Mouse (Mus musculus) left cerebral cortex, adult 9 months (tissue): ENCODE results near the gene Taok2.

ENCODE experiments used
- DNase-seq, 2 experiments: peaks; one replicate each; pipeline ENCODE4 v3.0.0; 2022; ENCODE audit warnings: low spot score in 2 of 2

Gene Taok2

DNA sequence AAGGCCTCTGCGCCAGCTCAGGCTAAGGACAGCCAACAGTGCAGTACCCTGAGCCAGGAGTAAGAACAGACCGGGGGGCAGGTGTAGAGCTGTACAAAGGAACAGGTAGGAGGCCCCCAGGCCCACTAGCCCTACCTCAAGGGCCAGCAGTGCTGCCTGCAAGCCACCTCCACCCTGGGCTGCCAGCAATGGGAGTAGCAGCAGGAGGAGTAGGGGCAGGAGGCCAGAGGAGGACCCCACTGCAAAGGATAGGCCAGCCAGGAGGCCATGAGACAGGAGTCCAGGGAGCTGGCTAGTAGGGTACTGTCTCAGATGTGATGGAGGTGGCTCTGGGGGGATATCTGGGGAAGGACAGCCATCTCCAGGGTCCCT is 14.0 kb downstream of the Taok2 start:
- no peak for DNase-seq

DNA sequence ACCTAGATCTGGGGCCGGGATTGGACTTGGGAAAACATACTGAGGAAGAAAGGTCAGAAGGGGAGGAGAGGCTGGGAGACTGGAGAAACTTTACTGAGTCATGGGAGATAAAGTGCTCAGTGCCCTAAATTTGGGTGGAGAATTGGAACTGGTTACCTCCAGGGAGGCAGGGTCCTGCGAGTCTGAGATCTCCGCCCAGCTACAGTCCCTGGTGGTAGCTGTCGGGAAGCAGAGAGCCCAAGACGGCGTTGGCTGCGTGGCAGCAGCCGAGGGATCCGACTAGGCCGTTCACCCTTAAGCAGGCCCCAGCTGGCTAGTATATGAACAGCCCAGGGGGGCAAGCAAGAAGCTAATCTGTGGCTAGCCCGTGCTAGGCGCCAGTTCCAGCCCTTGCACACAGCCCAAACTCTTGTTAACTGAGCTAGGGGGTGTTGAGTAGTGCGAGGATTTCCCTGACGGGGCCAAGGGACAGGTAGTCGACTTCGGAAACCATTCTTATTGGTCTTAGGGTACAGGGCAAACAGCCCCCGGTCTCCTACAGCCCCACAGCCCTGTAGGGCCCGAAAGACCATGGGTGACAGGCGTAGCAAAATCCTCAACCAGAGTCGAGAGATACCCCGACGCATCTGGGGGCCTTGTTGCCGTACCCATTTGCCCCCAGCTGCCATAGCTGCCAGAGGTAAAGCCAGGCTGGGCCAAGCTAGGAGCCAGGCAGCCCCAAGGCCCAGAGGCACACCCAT is 14.6 kb downstream of the Taok2 start:
- no peak for DNase-seq

DNA sequence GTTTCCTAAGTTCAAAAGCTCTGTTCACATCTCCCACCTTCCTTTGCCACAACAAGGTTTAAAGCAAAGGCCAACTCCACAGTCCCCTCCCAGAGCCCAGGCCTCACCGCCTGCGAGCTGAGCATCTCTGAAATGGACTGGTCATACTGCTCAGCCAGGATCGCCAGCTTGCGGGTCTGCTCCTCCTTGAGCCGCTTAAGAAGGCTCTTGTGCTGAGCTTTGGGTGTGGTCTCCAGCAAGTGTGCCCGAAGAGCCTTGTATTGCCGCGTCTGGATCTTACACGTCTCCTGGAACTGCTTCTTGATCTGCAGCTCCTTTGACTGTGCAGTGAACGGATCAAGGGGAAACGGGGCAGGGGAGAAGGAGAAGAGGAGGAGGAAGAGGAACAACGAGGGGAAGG is 16.5 kb downstream of the Taok2 start:
- no peak for DNase-seq

DNA sequence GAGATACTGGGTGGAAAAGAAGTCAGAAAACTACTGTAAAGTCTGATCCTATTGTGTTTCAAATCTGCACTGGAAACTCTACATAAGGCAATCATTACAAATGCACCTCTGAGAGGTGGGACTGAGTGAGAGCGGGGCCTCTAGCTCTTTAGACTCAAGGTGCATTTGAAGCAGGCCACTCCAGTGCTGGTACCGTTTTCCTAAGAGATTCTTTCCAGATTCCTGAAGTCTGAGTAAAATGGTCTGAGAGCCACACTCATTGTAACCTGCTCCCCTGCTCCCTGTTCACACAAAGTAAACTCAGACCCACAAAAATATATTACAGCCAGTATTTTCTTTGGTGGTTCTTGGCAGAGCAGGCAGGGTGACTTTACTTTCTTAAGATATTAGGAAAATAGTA is 17.0 kb downstream of the Taok2 start:
- no peak for DNase-seq

DNA sequence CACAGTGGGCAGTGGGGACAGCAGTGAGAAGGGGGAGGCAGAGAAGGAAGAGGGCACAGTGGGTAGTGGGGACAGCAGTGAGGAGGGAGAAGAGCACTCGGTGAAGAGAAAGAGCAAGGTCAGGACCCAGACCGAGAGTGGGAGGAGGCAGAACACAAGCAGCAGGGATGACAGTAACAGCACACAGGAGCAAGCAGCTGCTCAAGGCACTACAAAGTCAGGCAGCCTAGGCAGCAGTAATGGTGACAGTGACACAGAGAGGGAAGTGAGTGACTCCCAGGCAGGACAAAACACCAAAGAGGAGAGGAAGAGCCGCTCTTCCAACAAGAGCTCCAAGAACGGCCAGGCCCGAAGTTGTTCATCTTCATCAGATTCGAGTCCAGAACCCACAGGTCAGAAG is 20.7 kb downstream of the Taok2 start:
- DNase-seq = no peak

DNA sequence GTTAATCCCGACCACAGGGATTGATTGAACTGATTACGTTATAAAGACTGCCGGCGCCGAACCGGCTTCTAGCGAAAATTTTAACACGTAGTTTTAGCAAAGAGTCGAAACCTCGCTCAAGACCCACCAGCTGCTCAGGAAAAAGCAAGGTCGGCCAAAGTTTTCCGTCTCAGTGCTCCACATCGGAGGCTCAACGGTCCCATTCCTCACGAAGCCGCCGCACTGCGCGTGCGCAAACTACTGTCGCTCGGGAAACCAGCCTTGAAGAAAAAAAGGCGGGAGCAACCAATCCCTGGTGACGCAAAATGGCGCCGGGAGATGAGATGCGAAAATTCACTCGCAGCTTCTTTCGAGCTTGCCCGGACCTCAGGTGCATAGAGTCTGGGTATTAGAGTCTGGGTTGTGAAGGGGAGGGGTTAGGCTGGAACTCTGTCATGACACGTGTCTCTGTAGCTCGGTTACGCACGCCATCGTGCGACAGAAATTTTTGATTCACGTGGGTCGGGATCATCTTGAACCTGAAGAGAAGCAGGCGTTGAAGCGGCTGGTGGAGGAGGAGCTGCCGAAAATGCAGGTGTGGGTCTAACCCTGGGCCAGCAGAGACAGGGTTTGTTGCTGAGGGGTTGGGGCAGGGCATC is 22.2 kb downstream of the Taok2 start, which contains the start of gene Ino80e:
Gene Ino80e, minus strand, starts transcription at position 231 of the 638 bp plus-strand sequence.
- DNase-seq = peak; percentile 88 to 96

DNA sequence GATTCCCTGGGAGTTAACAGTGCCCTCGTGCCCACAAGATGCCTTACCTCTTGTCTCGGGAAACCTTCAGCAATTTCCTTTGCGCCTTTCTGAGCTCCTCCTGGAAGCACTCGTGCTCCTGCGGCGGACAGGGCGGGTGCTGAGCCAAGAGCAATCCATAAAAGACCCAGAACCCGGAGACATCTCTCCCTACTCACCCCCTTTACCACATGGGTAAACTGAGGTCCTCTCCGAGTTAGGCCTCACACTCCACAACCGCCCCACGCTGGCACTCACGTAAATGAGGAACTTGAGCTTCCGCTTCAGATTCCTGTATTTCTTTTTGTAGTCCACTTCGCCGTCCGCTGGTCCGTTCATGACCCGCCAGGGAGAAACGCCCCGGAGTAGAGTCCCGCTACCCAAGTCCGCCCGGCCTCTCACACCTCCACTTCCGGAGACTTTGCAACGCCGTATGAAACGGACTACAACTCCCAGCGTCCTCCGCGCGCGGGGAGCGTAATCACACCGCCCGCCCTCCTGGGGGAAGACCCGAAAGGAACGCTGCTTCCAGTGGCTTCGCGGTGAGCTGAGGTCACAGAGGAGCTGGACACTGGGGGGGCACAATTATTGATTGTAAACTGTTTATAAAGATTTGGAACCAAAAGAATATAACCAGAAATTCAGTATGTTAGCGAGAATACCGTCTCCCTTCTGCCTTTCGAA is 22.9 kb downstream of the Taok2 start, which contains the start of gene Hirip3:
Gene Hirip3, plus strand, starts transcription at position 544 of the 702 bp plus-strand sequence.
- DNase-seq = peak; percentile 81 to 93

DNA sequence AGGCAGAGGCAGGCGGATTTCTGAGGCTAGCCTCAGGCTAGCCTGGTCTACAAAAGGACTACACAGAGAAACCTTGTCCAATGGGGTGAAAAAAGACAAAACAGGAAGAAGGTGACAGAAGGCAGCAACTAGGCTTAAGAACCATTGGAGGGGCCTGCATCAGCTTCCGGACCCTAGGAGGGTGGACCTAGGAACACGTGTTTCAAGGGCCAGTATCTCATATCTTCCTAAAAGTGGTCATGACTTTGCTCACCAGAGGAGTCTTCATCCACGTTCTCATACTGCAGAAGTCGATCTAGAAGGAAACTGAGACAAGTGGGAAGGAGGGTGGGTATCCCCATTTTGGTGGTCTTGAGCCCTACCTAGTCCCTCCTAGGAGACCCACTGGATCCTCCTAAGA is 23.5 kb downstream of the Taok2 start:
- no peak for DNase-seq

DNA sequence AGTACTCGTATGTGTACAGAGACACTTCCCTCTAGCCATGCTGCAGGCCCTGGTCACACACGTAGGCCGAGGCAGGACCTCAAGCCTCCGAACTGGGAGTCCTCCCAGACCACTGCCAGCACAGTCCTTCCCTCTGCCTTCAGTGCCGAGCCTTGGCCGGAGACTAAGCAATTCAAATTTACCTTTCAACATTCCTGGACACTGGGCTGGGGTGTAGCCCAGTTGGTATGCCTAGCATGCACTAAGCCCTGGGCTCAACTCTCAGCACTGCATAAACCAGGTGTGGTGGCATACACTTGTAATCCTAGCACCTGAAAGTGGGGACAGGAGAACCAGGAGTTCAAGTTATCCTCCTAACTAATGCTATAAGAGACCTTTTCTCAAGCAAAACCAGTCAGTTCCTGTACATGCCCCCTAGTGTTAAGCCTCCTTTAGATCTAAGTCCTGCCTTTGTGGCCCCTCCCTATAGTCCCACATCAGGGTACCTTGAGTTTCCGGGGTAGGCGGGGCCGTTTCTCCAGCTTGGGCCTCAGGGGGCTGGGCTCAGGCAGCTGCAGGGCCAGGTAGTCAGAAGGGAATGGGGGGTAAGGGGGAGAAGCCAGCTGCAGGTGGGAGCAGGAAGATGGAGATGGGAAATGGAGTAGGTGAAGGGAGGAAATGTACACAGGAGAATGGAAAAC is 27.6 kb downstream of the Taok2 start:
- no peak for DNase-seq

DNA sequence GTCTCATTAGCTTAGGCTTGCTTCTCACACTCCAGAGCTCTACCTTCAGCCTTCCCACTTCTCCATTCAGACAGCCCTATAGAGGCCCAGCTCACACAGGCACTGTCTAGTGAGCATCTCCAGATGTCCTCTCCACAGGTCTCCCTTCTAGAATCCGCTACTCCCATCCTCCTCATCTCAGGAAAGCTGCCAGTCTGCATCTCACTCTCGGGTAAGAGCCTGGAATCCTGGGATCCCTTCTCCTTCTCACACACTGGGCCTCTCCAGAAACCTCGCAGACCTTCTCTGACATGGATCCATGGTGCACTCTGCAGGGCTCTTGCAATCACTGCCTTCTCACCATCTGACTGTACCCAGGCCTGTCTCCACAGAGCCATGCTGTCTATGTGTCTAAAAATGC is 28.9 kb downstream of the Taok2 start:
- DNase-seq = no peak

DNA sequence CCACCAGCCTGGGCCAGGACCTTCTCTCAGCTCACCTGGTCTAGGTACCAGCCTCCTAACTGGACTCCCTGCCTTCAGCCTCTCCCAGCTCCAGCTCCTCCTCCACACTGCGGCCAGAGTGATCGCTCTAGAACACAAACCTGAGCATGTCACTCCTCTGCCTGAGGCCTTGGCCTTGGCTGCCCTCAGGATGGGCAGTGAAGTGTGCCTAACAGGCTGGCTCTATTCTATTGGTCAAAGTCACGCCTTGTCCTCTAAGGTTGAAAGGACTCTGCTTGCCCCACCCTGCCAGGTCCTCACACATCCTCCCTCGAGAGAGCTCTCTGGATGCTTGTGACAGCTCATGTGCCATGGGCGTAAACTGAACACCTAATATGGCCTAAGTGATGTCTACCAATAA is 31.0 kb downstream of the Taok2 start:
- no peak for DNase-seq

DNA sequence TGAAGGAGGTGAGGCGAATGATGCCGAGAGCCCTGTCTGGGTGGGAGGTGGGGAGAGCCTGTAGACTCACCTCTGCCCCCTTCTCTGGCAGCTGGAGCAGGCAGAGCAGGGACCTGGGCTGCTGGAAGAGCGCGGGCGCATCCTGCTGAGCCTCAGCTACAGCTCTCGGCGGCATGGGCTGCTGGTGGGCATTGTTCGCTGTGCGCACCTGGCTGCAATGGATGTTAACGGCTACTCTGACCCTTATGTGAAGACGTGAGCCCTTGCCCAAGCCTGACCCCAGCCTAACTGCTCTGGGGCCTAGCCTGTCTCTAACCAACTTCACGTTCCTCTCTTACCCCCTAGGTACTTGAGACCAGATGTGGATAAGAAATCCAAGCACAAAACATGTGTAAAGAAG is 33.3 kb downstream of the Taok2 start:
- DNase-seq = no peak

DNA sequence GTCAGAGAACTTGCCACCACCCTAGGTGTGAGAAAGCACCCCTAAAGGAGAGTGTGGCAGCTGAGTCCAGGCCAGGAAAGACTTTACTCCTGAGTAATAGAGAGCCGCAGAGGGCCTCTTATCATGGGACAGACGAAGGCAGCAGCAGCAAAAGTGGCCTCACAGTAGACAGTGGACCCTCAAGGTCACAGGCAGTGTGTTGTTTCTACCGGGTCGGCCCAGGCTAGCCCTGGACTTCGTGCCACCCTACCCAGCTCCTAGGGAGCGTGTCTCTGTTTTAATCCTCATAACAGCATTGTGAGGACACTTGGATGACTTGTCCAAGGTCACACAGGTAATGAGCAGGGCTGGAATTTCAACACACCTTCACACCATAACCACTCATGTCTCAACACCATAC is 34.3 kb downstream of the Taok2 start:
- no peak for DNase-seq

DNA sequence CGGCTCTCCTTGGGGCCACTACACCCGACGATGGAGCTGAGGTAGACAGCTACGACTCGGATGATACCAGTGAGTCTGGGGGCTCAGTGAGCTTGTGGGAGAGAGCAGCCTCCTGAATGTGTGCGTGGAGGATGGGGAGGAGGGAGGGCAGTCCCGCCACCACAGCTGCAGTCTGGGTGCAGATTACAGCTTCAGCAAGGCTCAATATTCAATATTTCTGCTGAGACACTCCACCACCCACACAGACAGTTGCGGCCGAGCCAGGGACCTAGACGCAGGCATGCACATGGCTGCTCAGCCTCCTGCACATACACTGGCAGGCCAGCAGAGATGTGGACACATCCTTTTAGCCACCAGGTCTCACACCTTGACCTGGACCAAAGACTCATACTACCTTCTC is 35.7 kb downstream of the Taok2 start:
- peak in 1 of 2 experiments; percentile 72 for DNase-seq

DNA sequence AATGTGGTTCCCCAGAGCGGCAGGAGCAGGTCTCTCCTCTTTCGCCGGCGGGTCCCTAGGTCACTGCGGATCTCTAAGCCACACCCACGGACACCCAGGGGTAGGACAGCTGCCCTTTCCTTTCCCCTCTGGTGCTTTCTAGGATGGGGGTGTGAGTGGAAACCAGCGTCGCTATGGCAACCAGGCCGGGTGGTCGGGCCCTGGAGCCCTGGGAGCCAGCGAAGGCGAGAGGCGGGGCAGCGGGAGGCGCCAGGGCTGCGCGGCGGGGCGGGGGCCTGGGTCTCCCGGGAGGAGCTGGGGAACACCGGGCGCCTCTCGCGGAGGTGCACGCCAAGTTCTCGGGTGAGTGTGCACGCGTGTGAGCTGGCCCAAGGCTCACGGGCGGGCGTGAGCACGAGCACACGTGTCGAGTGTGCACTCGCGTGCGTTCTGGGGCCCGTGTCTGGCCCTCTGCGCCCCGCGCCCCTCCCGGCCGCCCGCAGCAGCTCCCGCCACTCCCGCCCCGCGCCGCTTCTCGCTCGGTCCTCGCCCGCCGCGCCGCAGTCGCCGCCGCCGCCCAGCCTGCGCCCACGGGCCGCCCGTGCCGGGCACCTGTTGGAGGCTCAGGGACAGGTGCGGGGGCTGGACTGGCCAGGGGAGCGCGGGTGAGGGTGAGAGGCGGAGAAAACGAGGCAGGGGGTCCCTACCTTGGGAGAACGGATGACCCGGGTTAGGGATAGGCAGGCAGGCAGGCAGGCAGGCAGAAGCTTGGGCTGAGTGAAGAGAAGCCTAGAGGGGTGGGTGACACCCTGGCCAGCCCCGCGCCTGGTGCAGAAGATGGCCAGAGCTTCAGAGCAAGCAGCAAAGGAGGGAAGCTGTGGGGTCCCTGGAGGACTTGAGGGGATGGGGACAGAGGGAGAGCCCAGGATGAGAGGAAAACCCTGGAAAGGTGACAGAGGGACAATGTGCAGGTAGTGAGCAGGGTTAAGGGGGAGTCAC is 36.8 kb downstream of the Taok2 start:
- no peak for DNase-seq

DNA sequence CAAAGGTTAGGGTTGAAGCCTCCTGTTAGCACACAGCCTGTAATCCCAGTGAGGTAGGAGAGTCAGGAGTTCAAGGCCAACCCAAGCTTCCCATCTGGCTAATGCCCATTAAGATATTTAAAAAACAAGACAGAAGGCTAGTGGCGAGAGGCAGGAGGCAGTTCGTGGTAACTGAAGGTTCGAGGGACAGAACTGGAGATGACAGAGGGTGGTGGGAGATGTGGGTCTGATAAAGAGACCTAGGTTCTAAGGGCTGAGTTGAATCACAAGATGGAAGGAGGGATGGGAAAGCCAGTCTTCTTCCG is 37.4 kb downstream of the Taok2 start, which contains the start of gene Doc2a:
Gene Doc2a, plus strand, starts transcription at position 301 of the 305 bp plus-strand sequence.
- DNase-seq = no peak

DNA sequence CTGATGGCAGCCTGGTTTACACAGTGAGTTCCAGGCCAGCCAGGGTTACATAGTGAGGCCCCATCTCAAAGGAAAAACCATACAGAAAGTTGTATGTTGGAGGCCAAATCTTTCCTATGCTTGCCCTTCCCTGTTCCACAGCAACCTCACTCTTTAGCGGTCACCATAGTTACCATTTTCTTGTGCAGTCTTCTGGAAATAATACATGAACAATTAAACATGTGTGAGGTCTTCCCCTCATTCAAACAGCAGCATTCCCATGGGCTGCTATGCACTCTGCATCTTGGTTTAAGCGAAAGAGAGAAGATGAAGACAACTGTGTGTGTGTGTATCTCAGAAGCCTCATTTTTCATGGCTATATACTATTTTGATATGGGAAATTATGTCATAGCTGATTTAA is 39.0 kb downstream of the Taok2 start:
- DNase-seq = no peak

DNA sequence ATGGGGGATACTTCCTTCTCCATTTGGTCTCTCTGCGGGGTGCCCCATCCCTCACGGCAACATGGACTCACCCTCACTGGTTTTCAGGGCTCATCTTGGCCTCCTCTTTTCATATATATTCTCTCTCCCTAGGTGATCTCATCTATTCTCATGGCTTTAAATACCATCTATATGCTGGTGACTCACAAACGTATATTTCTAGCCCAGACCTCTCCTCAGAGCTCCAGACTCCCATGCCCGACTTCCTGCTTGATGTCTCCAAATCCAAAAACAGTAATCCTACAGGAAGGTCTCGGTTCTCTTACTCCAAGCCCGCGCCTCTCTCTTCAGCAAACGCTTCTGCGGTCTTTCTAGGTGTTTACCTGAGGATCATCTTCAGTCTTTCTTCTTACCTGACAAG is 41.2 kb downstream of the Taok2 start:
- no peak for DNase-seq

DNA sequence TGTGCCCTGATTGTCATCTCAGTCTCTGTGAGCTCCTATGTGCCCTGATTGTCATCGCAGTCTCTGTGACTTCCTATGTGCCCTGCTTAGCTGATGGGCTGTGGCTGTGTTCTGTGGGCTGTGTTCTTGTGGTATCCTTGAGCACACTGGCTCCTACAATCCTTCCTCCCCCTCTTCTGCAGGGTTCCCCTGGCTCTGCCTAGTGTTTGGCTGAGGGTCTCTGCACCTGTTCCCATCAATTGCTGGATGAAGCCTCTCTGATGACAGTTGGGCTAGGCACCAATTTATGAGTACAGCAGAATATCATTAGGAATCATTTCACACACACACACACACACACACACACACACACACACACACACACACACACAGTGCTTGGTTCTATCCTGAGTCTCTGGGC is 51.2 kb downstream of the Taok2 start:
- no peak for DNase-seq

DNA sequence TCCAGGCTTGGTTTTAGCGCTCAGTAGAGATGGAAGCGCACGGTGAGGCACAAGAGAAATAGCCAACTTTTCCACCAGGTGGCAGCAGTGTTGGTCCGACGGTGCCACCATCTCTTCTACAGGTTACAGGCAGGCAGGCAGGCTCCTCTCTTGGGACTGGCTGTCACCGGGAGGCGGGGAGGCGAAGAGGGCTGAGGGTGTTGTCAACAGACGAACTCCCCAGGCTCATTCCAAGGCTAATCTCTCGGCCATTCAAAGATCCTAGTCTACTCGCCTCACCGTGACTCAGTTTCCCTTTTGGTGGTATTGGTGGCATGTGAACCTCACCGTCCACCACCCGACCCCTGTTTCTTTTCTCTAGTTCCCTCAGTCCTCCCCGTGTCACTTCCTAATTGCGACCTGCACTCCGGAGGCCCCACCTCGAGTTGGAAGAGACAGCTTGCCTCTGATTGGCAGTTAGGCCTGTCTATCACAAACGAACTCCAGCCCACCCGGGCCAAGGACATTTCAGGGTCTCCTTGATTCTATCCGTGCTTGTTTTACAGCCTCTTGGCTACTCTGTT is 52.4 kb downstream of the Taok2 start:
- DNase-seq = peak in 1 of 2 experiments; percentile 83

DNA sequence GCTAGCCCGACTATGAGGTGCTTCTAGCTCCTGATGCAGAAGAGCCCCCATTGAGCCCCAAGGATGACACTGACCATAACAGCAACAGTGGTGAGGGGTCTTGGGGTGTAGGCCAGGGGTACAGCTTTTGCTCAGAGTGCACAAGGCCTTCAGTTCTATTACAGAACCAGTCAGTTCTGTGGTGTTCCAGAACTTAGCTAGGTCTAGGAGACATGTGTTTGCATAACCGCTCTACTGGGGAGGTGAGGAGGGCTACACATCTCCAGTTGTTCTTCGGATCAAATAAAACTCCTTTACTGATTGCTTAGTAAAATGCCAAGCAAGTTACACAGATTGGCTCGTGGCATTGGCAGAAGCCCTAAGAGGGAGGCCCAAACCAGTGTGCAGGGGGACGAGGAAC is 53.0 kb downstream of the Taok2 start, which contains the start of gene 4930451I11Rik:
Gene 4930451I11Rik, minus strand, starts transcription at position 101 of the 400 bp plus-strand sequence.
- DNase-seq = no peak
